Mouse (Mus musculus) lung, postnatal 0 days (tissue): ENCODE measurements at regions not wholly inside any gene's neighbourhood (a gene's known extent, or its start where the extent isn't known, plus 50 kb on each side); places are given as distances from the start of the nearest gene placed in this dataset.

Source experiments
- ATAC-seq: fragments of 200-750 bp; cut with Nextera tagmentation; 2 replicates; pipeline ENCODE4 v1.8.0; 2017; ENCODE audit warnings: moderate library complexity
- DNase-seq: peaks from one replicate; pipeline ENCODE4 v3.0.0-alpha.2; 2016; ENCODE audit warnings: low spot score
- H3K27ac ChIP-seq: fragments of 300-500 bp; sonication (generic); 2 replicates; pipeline ENCODE4 v1.5.1; 2014; ENCODE audit warnings: antibody characterized with exemption, mild to moderate bottlenecking, low read length, mixed read lengths
- H3K27me3 ChIP-seq: fragments of 300-500 bp; sonication (generic); replicated peaks from 2 replicates; pipeline ENCODE4 v1.6.1; 2014; ENCODE audit warnings: low read length, mixed read lengths; ENCODE audit not compliant: insufficient read depth
- H3K36me3 ChIP-seq: fragments of 300-500 bp; sonication (generic); 2 replicates; pipeline ENCODE4 v1.6.1; 2014; ENCODE audit warnings: low read length, mixed read lengths; ENCODE audit not compliant: insufficient read depth
- H3K4me1 ChIP-seq: fragments of 300-500 bp; sonication (generic); 2 replicates; pipeline ENCODE4 v1.6.1; 2014; ENCODE audit warnings: antibody characterized with exemption, low read depth, low read length, mixed read lengths; ENCODE audit not compliant: insufficient read depth
- H3K4me2 ChIP-seq: fragments of 300-500 bp; sonication (generic); replicated peaks from 2 replicates; pipeline ENCODE4 v1.6.1; 2014; ENCODE audit warnings: low read depth, mild to moderate bottlenecking, low read length, moderate library complexity, mixed read lengths
- H3K4me3 ChIP-seq: fragments of 300-500 bp; sonication (generic); 2 replicates; pipeline ENCODE4 v1.5.1; 2014; ENCODE audit warnings: low read depth, low read length
- H3K9ac ChIP-seq: fragments of 300-500 bp; sonication (generic); replicated peaks from 2 replicates; pipeline ENCODE4 v1.6.1; 2014; ENCODE audit warnings: low read depth, mild to moderate bottlenecking
- H3K9me3 ChIP-seq: fragments of 300-500 bp; sonication (generic); 2 replicates; pipeline ENCODE4 v1.6.1; 2016; ENCODE audit warnings: low read length, mixed read lengths
- CTCF ChIP-seq: IDR thresholded peaks from 2 replicates; pipeline ENCODE4 v1.5.1; 2016; ENCODE audit warnings: antibody characterized with exemption, mild to moderate bottlenecking
- EP300 ChIP-seq: IDR thresholded peaks from 2 replicates; pipeline ENCODE4 v1.6.1; 2016; ENCODE audit warnings: antibody characterized with exemption, mild to moderate bottlenecking, control low read depth
- WGBS: fragments of 180-500 bp; shearing (Covaris S2); extraction: QIAGEN DNeasy Blood & Tissue Kit; methylation state at CpG from one replicate; pipeline ENCODE4 v1.1.7; 2014; 5-methylcytosine and 5-hydroxymethylcytosine counted together

- Histone ChIP-seq H3K4me2 (no peak overlapping the region), H3K9me3 (no peaks in the 10 kb centered on the region), H3K4me3 (no peak overlapping the region), H3K36me3 (no peaks in the 10 kb centered on the region), H3K4me1 (no peaks in the 10 kb centered on the region), H3K9ac (no peak overlapping the region), H3K27ac (no peak overlapping the region), H3K27me3 (no peaks in the 10 kb centered on the region)
- TF ChIP-seq EP300 (no peak), CTCF (no peak)
- ATAC-seq, result no peak
- no peak for DNase-seq
- 87% methylated on average over 4 of the region's 4 CpGs for WGBS
These were observed 606.3 kb upstream of the Dmac1 start for GRCm38 (mm10) chr4:75884371-75884770.

- TF ChIP-seq EP300 (no peak), CTCF (no peak)
- Histone ChIP-seq H3K4me3 (no peak overlapping the region), H3K4me1 (no peaks in the 10 kb centered on the region), H3K27me3 (no peaks in the 10 kb centered on the region), H3K4me2 (no peak overlapping the region), H3K9me3 (no peaks in the 10 kb centered on the region), H3K36me3 (no peaks in the 10 kb centered on the region), H3K9ac (no peak overlapping the region), H3K27ac (no peak overlapping the region)
- ATAC-seq (no peak), DNase-seq (no peak)
- 89% methylated on average over 1 of the region's 1 CpGs for WGBS
These were observed 591.7 kb upstream of the Dmac1 start for GRCm38 (mm10) chr4:75869771-75870170.

- ATAC-seq (no peak), DNase-seq (peak; percentile 16)
- WGBS, result 64% methylated on average over 2 of the region's 2 CpGs
- Histone ChIP-seq H3K4me3 (no peak overlapping the region), H3K36me3 (no peaks in the 10 kb centered on the region), H3K27me3 (no peaks in the 10 kb centered on the region), H3K9me3 (no peaks in the 10 kb centered on the region), H3K4me2 (no peak overlapping the region), H3K4me1 (no peaks in the 10 kb centered on the region), H3K27ac (no peak overlapping the region), H3K9ac (no peak overlapping the region)
- no peak for TF ChIP-seq CTCF
- TF ChIP-seq EP300, result no peak
These were observed 583.0 kb upstream of the Dmac1 start for GRCm38 (mm10) chr4:75861076-75861475.

GRCm38 (mm10) chr4:75857769-75858408 is 579.8 kb upstream of the Dmac1 start:
- 60% methylated on average over 2 of the region's 2 CpGs for WGBS
- H3K27me3 ChIP-seq, result no peaks in the 10 kb centered on the region
- no peaks in the 10 kb centered on the region for H3K4me1 ChIP-seq
- 0 out of 2 replicates have a peak, but pooled peaks have one; percentile 17 for TF ChIP-seq EP300
- no peak for TF ChIP-seq CTCF
- H3K27ac ChIP-seq, result no peak overlapping the region
- H3K36me3 ChIP-seq, result no peaks in the 10 kb centered on the region
- H3K9ac ChIP-seq, result no peak overlapping the region
- H3K4me3 ChIP-seq, result no peak overlapping the region
- H3K4me2 ChIP-seq, result no peak overlapping the region
- ATAC-seq, result peak; percentile 32; the same call in 1 of the 2 replicates
- no peaks in the 10 kb centered on the region for H3K9me3 ChIP-seq
- peak; percentile 65 for DNase-seq

- no peak for ATAC-seq
- no peak for DNase-seq
- WGBS, result 60% methylated on average over 6 of the region's 6 CpGs
These were observed 577.7 kb upstream of the Dmac1 start for GRCm38 (mm10) chr4:75855688-75856296.

GRCm38 (mm10) chr4:75850343-75850742 is 572.2 kb upstream of the Dmac1 start:
- no peak overlapping the region for H3K27ac ChIP-seq
- no peaks in the 10 kb centered on the region for H3K4me1 ChIP-seq
- TF ChIP-seq CTCF (no peak), EP300 (no peak)
- H3K4me3 ChIP-seq, result no peak overlapping the region
- ATAC-seq (no peak), DNase-seq (no peak)
- H3K27me3 ChIP-seq, result no peaks in the 10 kb centered on the region
- WGBS, result 93% methylated on average over 2 of the region's 2 CpGs
- no peak overlapping the region for H3K4me2 ChIP-seq
- H3K9me3 ChIP-seq, result no peaks in the 10 kb centered on the region
- no peak overlapping the region for H3K9ac ChIP-seq
- H3K36me3 ChIP-seq, result no peaks in the 10 kb centered on the region

More at GRCm38 (mm10) chr4:75855688-75856296, 577.7 kb upstream of the Dmac1 start:
- Histone ChIP-seq H3K4me3 (no peak overlapping the region), H3K27ac (no peak overlapping the region), H3K4me1 (no peaks in the 10 kb centered on the region), H3K27me3 (no peaks in the 10 kb centered on the region), H3K9ac (no peak overlapping the region), H3K9me3 (no peaks in the 10 kb centered on the region), H3K4me2 (no peak overlapping the region), H3K36me3 (no peaks in the 10 kb centered on the region)
- no peak for TF ChIP-seq CTCF
- no peak for TF ChIP-seq EP300
